Mouse (Mus musculus) hindbrain, embryonic 12.5 days (tissue): Measurements from ENCODE around the gene A730061H03Rik. TPM values are rescaled to one million over a fixed set of nuclear protein-coding genes. Genes with fewer than 3 reads are reported as not detected.

Source experiments
- ATAC-seq: fragments of 200-750 bp; cut with Nextera tagmentation; 2 replicates; pipeline ENCODE4 v1.8.0; 2017; ENCODE audit warnings: moderate TSS enrichment; ENCODE audit not compliant: low FRiP score
- H3K27ac ChIP-seq: fragments of 300-500 bp; sonication (generic); 2 replicates; pipeline ENCODE4 v1.5.1; 2016; ENCODE audit warnings: mild to moderate bottlenecking
- H3K27me3 ChIP-seq: fragments of 300-500 bp; sonication (generic); 2 replicates; pipeline ENCODE4 v1.6.1; 2016; ENCODE audit warnings: mild to moderate bottlenecking
- H3K36me3 ChIP-seq: fragments of 300-500 bp; sonication (generic); 2 replicates; pipeline ENCODE4 v1.6.1; 2016; ENCODE audit warnings: mild to moderate bottlenecking
- H3K4me1 ChIP-seq: fragments of 300-500 bp; sonication (generic); 2 replicates; pipeline ENCODE4 v1.6.1; 2016
- H3K4me2 ChIP-seq: fragments of 300-500 bp; sonication (generic); replicated peaks from 2 replicates; pipeline ENCODE4 v1.6.1; 2016; ENCODE audit warnings: mild to moderate bottlenecking
- H3K4me3 ChIP-seq: fragments of 300-500 bp; sonication (generic); 2 replicates; pipeline ENCODE4 v1.5.1; 2016; ENCODE audit warnings: mild to moderate bottlenecking
- H3K9ac ChIP-seq: fragments of 300-500 bp; sonication (generic); 2 replicates; pipeline ENCODE4 v1.6.1; 2016; ENCODE audit warnings: mild to moderate bottlenecking, moderate library complexity
- H3K9me3 ChIP-seq: fragments of 300-500 bp; sonication (generic); replicated peaks from 2 replicates; pipeline ENCODE4 v1.6.1; 2016; ENCODE audit warnings: mild to moderate bottlenecking
- WGBS: fragments of 180-500 bp; shearing (Covaris S2); methylation state at CpG from one replicate; pipeline ENCODE4 v1.1.7; 2016; 5-methylcytosine and 5-hydroxymethylcytosine counted together
- polyA plus RNA-seq: library from polyadenylated mRNA; unstranded; fragments of >200 nt; fragmentation: Nextera tagmentation; extraction: Ambion mirVana; gene quantifications from 2 replicates; pipeline ENCODE4 v1.2.1, GENCODE M21; 2016

A730061H03Rik gene
- 0.62 TPM in 1 of 2 replicates, not detected in the other for polyA plus RNA-seq

DNA sequence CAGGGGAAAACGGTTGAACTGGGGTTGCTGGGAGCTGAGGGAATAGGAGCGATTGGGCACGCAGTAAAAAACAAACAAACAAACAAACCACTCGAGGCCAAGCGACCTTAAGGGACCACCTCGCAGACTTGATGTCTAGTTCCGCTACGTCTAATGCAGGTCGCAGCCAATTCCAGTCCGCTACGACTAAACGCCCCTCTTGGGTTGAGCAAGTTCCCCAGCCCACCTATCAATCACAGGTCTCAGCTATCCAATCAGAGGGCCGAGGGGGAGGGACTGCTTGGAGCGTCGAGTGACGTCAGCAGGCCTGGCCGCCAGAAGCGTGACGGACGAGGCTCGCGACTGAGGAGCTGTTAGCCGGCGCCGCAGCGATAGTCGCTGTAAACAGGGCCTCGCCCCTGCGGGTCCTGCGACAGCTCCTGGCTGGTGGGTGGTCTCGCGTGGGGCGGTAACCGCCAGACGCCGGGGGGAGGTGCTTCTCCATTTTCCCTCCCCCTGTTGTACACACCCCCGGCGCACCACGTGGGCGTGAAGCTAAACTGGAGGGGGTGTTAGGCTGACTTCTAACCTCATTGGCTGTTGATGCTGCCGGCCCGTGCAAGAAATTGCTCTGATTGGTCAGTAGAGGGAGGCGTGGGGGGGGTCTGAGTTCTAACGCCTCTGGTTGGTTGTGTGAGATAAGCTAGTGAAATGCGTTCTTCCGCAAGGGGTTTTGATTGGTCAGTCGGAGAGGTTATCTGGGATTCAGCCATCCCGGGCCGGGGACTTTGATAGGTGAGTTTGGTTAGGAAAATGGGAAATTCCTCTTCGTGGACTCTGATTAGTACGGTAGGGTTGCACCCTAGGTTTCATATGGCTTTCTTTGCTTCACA is at the start of gene A730061H03Rik:
TSS of gene A730061H03Rik (minus strand) at position 205 of the 872 bp plus-strand sequence.
- peaks cover 20% of the 10 kb centered on the region for H3K4me1 ChIP-seq
- H3K27ac ChIP-seq: peak within 1 kb of the TSS; percentile 96
- peaks cover 26% of the 10 kb centered on the region for H3K36me3 ChIP-seq
- H3K4me3 ChIP-seq: peak within 1 kb of the TSS; percentile 64
- H3K9ac ChIP-seq: peak within 1 kb of the TSS; percentile 71
- peak; percentile 98 for ATAC-seq
- H3K9me3 ChIP-seq: no peaks in the 10 kb centered on the region
- peak within 1 kb of the TSS; percentile 89 for H3K4me2 ChIP-seq
- H3K27me3 ChIP-seq: no peaks in the 10 kb centered on the region
- WGBS: under 1% methylated on average over 51 of the region's 51 CpGs

GRCm38 (mm10) chr14:55608339-55608738 is 48.1 kb upstream of the A730061H03Rik start:
- no peak for ATAC-seq
- peaks cover 61% of the 10 kb centered on the region for H3K36me3 ChIP-seq
- H3K9me3 ChIP-seq: no peaks in the 10 kb centered on the region
- no peaks in the 10 kb centered on the region for H3K27me3 ChIP-seq
- H3K9ac ChIP-seq: no peak overlapping the region
- no peak overlapping the region for H3K4me2 ChIP-seq
- no peak overlapping the region for H3K27ac ChIP-seq
- H3K4me1 ChIP-seq: peaks cover 7% of the 10 kb centered on the region
- H3K4me3 ChIP-seq: no peak overlapping the region
- WGBS: 91% methylated on average over 6 of the region's 6 CpGs

DNA sequence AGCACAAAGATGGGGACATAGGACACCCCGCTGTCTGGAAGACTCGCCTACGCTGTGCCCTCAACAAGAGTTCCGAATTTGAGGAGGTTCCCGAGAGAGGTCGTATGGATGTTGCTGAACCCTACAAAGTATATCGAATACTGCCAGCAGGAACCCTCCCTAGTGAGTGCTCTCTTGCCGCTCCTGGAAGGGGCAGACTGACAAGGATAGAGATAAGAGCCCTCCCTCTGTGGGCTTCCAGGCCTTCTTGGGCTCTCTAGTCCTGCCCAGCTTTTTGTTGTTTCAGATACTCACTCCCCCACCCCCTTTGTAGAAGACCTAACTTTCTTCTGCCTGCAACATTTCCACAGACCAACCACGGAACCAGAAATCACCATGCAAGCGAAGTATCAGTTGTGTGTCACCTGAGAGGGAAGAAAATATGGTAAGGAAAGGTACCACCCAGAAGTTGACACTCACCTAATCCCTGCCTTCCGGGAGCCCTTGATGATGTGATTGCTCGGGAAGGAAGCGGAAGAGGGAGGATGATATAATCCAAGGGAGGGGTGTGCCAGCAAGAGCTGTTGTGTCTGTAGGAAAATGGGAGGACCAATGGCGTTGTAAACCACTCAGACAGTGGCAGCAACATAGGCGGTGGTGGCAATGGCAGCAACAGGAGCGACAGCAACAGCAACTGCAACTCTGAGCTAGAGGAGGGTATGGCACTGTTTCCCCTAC is 45.7 kb upstream of the A730061H03Rik start:
- 95% methylated on average over 16 of the region's 16 CpGs for WGBS
- Histone ChIP-seq H3K4me2 (no peak overlapping the region), H3K27me3 (no peaks in the 10 kb centered on the region), H3K9ac (no peak overlapping the region), H3K4me1 (peaks cover 7% of the 10 kb centered on the region), H3K36me3 (peaks cover 82% of the 10 kb centered on the region), H3K27ac (no peak overlapping the region), H3K4me3 (no peak overlapping the region), H3K9me3 (no peaks in the 10 kb centered on the region)
- ATAC-seq: no peak

DNA sequence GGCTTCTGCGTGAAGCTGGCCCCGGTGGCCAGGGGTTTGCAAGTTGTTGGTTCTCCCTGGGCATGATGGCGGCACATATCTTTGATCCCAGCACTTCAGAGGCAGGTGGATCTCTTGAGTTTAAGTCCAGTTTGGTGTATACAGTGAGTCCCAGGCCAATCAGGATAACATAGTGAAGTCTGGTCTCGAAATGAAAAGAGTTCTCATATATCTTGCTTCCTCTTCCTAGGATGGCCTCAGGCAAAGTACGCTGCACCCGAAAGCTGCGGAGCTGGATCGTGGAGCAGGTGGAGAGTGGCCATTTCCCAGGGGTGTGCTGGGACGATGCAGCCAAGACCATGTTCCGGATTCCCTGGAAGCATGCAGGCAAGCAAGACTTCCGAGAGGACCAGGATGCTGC is 44.6 kb upstream of the A730061H03Rik start:
- Histone ChIP-seq H3K4me3 (no peak overlapping the region), H3K4me1 (peaks cover 7% of the 10 kb centered on the region), H3K9me3 (no peaks in the 10 kb centered on the region), H3K36me3 (peaks cover 88% of the 10 kb centered on the region), H3K4me2 (no peak overlapping the region), H3K9ac (no peak overlapping the region), H3K27ac (no peak overlapping the region), H3K27me3 (no peaks in the 10 kb centered on the region)
- no peak for ATAC-seq
- 89% methylated on average over 11 of the region's 11 CpGs for WGBS

DNA sequence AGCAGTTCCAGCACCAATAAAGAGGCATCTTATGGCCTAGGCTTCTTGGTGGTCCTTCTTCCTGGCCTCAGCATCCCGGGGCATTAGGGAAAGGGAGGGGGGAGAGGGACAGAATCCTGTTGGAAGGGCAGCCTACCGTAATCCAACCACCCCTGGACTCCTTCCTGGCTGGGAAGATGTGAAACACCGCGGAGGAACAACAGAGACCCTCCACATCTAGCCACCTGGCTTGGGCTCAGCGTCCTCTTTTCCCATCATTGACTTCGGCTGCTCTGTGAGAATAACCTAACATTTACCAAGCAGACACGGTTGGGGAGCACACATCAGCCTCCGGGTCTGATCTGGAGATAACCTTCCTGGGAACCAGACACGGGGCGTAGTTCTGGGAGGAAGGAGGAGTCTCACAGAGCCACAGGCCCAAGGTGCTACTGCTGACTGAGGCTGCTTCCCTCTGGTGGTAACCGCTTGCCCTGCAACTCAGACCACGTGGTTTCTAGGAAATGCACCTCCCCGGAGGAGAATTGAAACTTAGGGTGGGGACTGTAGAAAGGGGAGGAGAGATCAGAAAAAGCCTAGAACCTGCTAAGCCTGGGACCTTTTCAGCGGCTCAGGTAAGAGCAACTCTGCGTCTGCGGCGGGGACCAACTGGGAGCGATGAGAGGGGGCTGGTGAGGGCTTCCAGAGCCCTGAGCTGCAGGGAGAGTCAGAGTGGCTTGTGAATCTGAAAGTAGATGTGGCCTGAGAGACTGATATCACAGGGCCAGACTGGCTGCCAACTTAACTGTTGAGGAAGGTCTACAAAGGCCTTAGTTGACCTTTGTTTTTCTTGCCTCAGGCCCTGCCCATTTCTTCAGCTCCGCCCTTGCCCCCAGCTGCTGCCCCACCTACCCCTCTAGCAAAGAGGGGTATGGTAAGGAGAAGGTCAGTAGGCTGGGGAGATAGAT is 43.7 kb upstream of the A730061H03Rik start:
- WGBS: 24% methylated on average over 19 of the region's 19 CpGs
- H3K4me1 ChIP-seq: peaks cover 7% of the 10 kb centered on the region
- H3K4me3 ChIP-seq: peak overlapping the region; percentile 22; the same call in 1 of the 2 replicates
- peaks cover 88% of the 10 kb centered on the region for H3K36me3 ChIP-seq
- peak overlapping the region; percentile 44 for H3K4me2 ChIP-seq
- H3K9me3 ChIP-seq: no peaks in the 10 kb centered on the region
- no peaks in the 10 kb centered on the region for H3K27me3 ChIP-seq
- ATAC-seq: peak; percentile 81
- peak overlapping the region; percentile 4; the same call in 1 of the 2 replicates for H3K9ac ChIP-seq
- H3K27ac ChIP-seq: peak overlapping the region; percentile 35; the same call in 1 of the 2 replicates

- Histone ChIP-seq H3K4me1 (peaks cover 7% of the 10 kb centered on the region), H3K4me3 (peak within 1 kb of the TSS; percentile 22; the same call in 1 of the 2 replicates), H3K27me3 (no peaks in the 10 kb centered on the region), H3K36me3 (peaks cover 88% of the 10 kb centered on the region), H3K9me3 (no peaks in the 10 kb centered on the region), H3K9ac (peak within 1 kb of the TSS; percentile 4; the same call in 1 of the 2 replicates), H3K4me2 (peak within 1 kb of the TSS; percentile 44), H3K27ac (peak within 1 kb of the TSS; percentile 35; the same call in 1 of the 2 replicates)
- no peak for ATAC-seq
- 90% methylated on average over 7 of the region's 7 CpGs for WGBS
These were observed 43.0 kb upstream of the A730061H03Rik start, which contains the start of gene Irf9 for GRCm38 (mm10) chr14:55603271-55603632. Irf9 (plus strand) TSS chr14:55603571.

- ATAC-seq: no peak
- Histone ChIP-seq H3K4me1 (peaks cover 5% of the 10 kb centered on the region), H3K27ac (no peak overlapping the region), H3K4me2 (no peak overlapping the region), H3K9me3 (no peaks in the 10 kb centered on the region), H3K27me3 (no peaks in the 10 kb centered on the region), H3K9ac (no peak overlapping the region), H3K4me3 (no peak overlapping the region), H3K36me3 (peaks cover 89% of the 10 kb centered on the region)
- WGBS: 94% methylated on average over 21 of the region's 21 CpGs
These were observed 38.5 kb upstream of the A730061H03Rik start for GRCm38 (mm10) chr14:55598521-55599390.

- Histone ChIP-seq H3K9me3 (no peaks in the 10 kb centered on the region), H3K4me1 (peaks cover 19% of the 10 kb centered on the region), H3K36me3 (peaks cover 65% of the 10 kb centered on the region), H3K27me3 (no peaks in the 10 kb centered on the region), H3K9ac (no peak overlapping the region), H3K4me2 (no peak overlapping the region), H3K27ac (no peak overlapping the region), H3K4me3 (no peak overlapping the region)
- no peak for ATAC-seq
- WGBS: 77% methylated on average over 13 of the region's 13 CpGs
These were observed 36.0 kb upstream of the A730061H03Rik start for GRCm38 (mm10) chr14:55596036-55596690.

DNA sequence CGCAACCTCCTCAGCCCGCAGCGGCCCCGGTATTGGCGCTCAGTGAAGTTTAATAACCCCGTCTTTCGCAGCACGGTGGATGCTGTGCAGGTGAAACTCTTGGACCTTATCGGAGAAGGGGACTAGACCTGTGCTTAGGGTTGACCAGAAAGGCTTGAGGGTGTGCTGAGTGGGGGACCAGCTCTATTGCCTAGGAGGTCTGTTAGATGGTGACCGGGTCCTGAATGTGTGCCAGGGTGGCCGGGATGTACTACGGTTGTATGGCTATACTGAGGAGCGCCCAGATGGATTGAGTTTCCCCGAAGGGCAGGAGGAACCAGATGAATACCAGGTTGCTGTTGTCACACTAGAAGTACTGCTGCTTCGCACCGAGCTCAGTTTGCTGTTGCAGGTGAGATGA is 32.0 kb upstream of the A730061H03Rik start:
- WGBS: 5% methylated on average over 16 of the region's 16 CpGs
- H3K27me3 ChIP-seq: no peaks in the 10 kb centered on the region
- peaks cover 40% of the 10 kb centered on the region for H3K36me3 ChIP-seq
- no peak for ATAC-seq
- H3K4me2 ChIP-seq: peak overlapping the region; percentile 98
- peak overlapping the region; percentile 92 for H3K9ac ChIP-seq
- peak overlapping the region; percentile 91 for H3K4me3 ChIP-seq
- H3K4me1 ChIP-seq: peaks cover 27% of the 10 kb centered on the region
- H3K9me3 ChIP-seq: no peaks in the 10 kb centered on the region
- H3K27ac ChIP-seq: peak overlapping the region; percentile 95; the same call in 1 of the 2 replicates

- Histone ChIP-seq H3K27me3 (no peaks in the 10 kb centered on the region), H3K27ac (peak within 1 kb of the TSS; percentile 95), H3K4me3 (peak within 1 kb of the TSS; percentile 91), H3K4me1 (peaks cover 27% of the 10 kb centered on the region), H3K9ac (peak within 1 kb of the TSS; percentile 92), H3K36me3 (peaks cover 36% of the 10 kb centered on the region), H3K4me2 (peak within 1 kb of the TSS; percentile 98), H3K9me3 (no peaks in the 10 kb centered on the region)
- peak; percentile 92 for ATAC-seq
- WGBS: under 1% methylated on average over 33 of the region's 33 CpGs
These were observed 31.2 kb upstream of the A730061H03Rik start, which contains the start of gene Rnf31 for GRCm38 (mm10) chr14:55591331-55591891. Rnf31 (plus strand) TSS chr14:55591708.
